Mouse (Mus musculus) heart, embryonic 16.5 days (tissue): ENCODE results near the gene Ddo. TPM values are rescaled to one million over a fixed set of nuclear protein-coding genes. Genes with fewer than 3 reads are reported as not detected.

Experiments used
- ATAC-seq: fragments of 200-750 bp; cut with Nextera tagmentation; replicated peaks from 2 replicates; pipeline ENCODE4 v1.8.0; 2017; ENCODE audit warnings: moderate number of reproducible peaks; ENCODE audit not compliant: insufficient read depth, low FRiP score; ENCODE audit errors: extremely low read depth
- H3K27ac ChIP-seq: fragments of 300-500 bp; sonication (generic); 2 replicates; pipeline ENCODE4 v1.5.1; 2014; ENCODE audit warnings: mild to moderate bottlenecking, low read length, control low read depth, moderate library complexity
- H3K27me3 ChIP-seq: fragments of 300-500 bp; sonication (generic); 2 replicates; pipeline ENCODE4 v1.6.1; 2014; ENCODE audit warnings: low read length, mixed read lengths; ENCODE audit not compliant: control insufficient read depth, insufficient read depth
- H3K36me3 ChIP-seq: fragments of 300-500 bp; sonication (generic); 2 replicates; pipeline ENCODE4 v1.6.1; 2014; ENCODE audit not compliant: control insufficient read depth, insufficient read depth
- H3K4me1 ChIP-seq: fragments of 300-500 bp; sonication (generic); 2 replicates; pipeline ENCODE4 v1.6.1; 2014; ENCODE audit warnings: low read length, mixed read lengths; ENCODE audit not compliant: control insufficient read depth, insufficient read depth
- H3K4me2 ChIP-seq: fragments of 300-500 bp; sonication (generic); 2 replicates; pipeline ENCODE4 v1.6.1; 2014; ENCODE audit warnings: low read depth, mild to moderate bottlenecking, control low read depth, low read length
- H3K4me3 ChIP-seq: fragments of 300-500 bp; sonication (generic); 2 replicates; pipeline ENCODE4 v1.5.1; 2014; ENCODE audit warnings: mild to moderate bottlenecking, control low read depth, low read length
- H3K9ac ChIP-seq: fragments of 300-500 bp; sonication (generic); 2 replicates; pipeline ENCODE4 v1.6.1; 2014; ENCODE audit warnings: low read length, control low read depth
- H3K9me3 ChIP-seq: fragments of 300-500 bp; sonication (generic); replicated peaks from 2 replicates; pipeline ENCODE4 v1.6.1; 2016; ENCODE audit warnings: low read length; ENCODE audit not compliant: control insufficient read depth
- WGBS: fragments of 180-500 bp; shearing (Covaris S2); extraction: QIAGEN DNeasy Blood & Tissue Kit; methylation state at CpG from one replicate; pipeline ENCODE4 v1.1.7; 2014; 5-methylcytosine and 5-hydroxymethylcytosine counted together
- polyA plus RNA-seq: library from polyadenylated mRNA; unstranded; fragments of >200 nt; fragmentation: Nextera tagmentation; extraction: Ambion mirVana; gene quantifications from 2 replicates; pipeline ENCODE4 v1.2.1, GENCODE M21; 2015

The Ddo gene
- polyA plus RNA-seq = 25.0 and 27.3 TPM in 2 replicates

- Histone ChIP-seq H3K27me3 (no peaks in the 10 kb centered on the region), H3K4me2 (peak within 1 kb of the TSS; percentile 55), H3K4me3 (peak within 1 kb of the TSS; percentile 46), H3K27ac (peak within 1 kb of the TSS; percentile 95), H3K9ac (peak within 1 kb of the TSS; percentile 60), H3K36me3 (no peaks in the 10 kb centered on the region), H3K4me1 (0 out of 2 replicates have a peak, but pooled peaks cover 2% of the 10 kb centered on the region), H3K9me3 (no peaks in the 10 kb centered on the region; the same call in none of the 2 replicates)
- ATAC-seq = peak; percentile 95
- WGBS = 26% methylated on average over 8 of the region's 8 CpGs
These were observed at the start of gene Ddo for GRCm38 (mm10) chr10:40629656-40630311. Gene Ddo, plus strand, starts transcription at chr10:40630011.

GRCm38 (mm10) chr10:40583584-40584255, 46.1 kb upstream of the Ddo start:
- Histone ChIP-seq H3K4me1 (no peaks in the 10 kb centered on the region), H3K9me3 (peaks cover 6% of the 10 kb centered on the region), H3K4me2 (no peak overlapping the region), H3K27me3 (no peaks in the 10 kb centered on the region), H3K9ac (no peak overlapping the region), H3K4me3 (no peak overlapping the region), H3K36me3 (no peaks in the 10 kb centered on the region), H3K27ac (no peak overlapping the region)
- 76% methylated on average over 8 of the region's 8 CpGs for WGBS
- ATAC-seq = no peak

- H3K4me3 ChIP-seq = no peak overlapping the region
- no peaks in the 10 kb centered on the region for H3K36me3 ChIP-seq
- WGBS = 56% methylated on average over 7 of the region's 7 CpGs
- no peak overlapping the region for H3K27ac ChIP-seq
- no peaks in the 10 kb centered on the region for H3K27me3 ChIP-seq
- H3K4me2 ChIP-seq = no peak overlapping the region
- H3K4me1 ChIP-seq = no peaks in the 10 kb centered on the region
- H3K9me3 ChIP-seq = no peaks in the 10 kb centered on the region
- H3K9ac ChIP-seq = no peak overlapping the region
- no peak for ATAC-seq
These were observed 37.6 kb upstream of the Ddo start for GRCm38 (mm10) chr10:40592186-40592585.

DNA sequence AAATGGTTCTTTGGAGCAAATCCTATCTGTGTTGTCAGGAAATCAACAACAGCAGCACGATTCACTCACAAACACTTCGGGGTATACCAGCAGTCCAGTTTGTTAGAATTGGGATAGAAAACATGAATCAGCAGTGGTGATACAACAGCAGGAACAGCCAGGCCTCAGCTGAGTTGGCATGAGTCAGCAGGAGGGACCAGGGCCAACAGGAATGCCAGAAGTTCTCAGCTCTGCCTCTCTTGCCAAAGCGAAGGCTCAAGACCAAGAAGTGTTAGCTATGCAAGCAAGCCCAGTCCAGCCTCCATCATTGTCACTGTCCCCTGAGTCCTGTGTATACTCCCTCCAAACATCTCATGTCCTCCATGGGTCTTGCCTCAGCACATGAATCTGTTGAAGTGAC, 32.6 kb upstream of the Ddo start:
- ATAC-seq = no peak
- WGBS = 72% methylated on average over 3 of the region's 3 CpGs

GRCm38 (mm10) chr10:40604706-40605394, 25.0 kb upstream of the Ddo start:
- 60% methylated on average over 6 of the region's 6 CpGs for WGBS
- no peak overlapping the region for H3K4me2 ChIP-seq

More for the DNA sequence above, 32.6 kb upstream of the Ddo start:
- no peak overlapping the region for H3K4me3 ChIP-seq
- no peaks in the 10 kb centered on the region for H3K27me3 ChIP-seq
- H3K27ac ChIP-seq = no peak overlapping the region
- H3K4me2 ChIP-seq = no peak overlapping the region
- H3K9ac ChIP-seq = no peak overlapping the region
- H3K4me1 ChIP-seq = no peaks in the 10 kb centered on the region
- H3K9me3 ChIP-seq = no peaks in the 10 kb centered on the region; the same call in 1 of the 2 replicates
- H3K36me3 ChIP-seq = no peaks in the 10 kb centered on the region

GRCm38 (mm10) chr10:40617973-40618372, 11.8 kb upstream of the Ddo start:
- Histone ChIP-seq H3K4me1 (no peaks in the 10 kb centered on the region), H3K27ac (no peak overlapping the region), H3K9ac (no peak overlapping the region), H3K27me3 (no peaks in the 10 kb centered on the region), H3K36me3 (no peaks in the 10 kb centered on the region), H3K4me3 (no peak overlapping the region), H3K4me2 (no peak overlapping the region), H3K9me3 (no peaks in the 10 kb centered on the region)
- ATAC-seq = no peak

More at GRCm38 (mm10) chr10:40604706-40605394, 25.0 kb upstream of the Ddo start:
- H3K4me1 ChIP-seq = no peaks in the 10 kb centered on the region
- no peak overlapping the region for H3K27ac ChIP-seq
- H3K4me3 ChIP-seq = no peak overlapping the region
- no peak for ATAC-seq
- peaks cover 11% of the 10 kb centered on the region for H3K9me3 ChIP-seq
- no peak overlapping the region for H3K9ac ChIP-seq
- no peaks in the 10 kb centered on the region for H3K27me3 ChIP-seq
- H3K36me3 ChIP-seq = no peaks in the 10 kb centered on the region

GRCm38 (mm10) chr10:40619760-40620159, 10.1 kb upstream of the Ddo start:
- Histone ChIP-seq H3K9me3 (no peaks in the 10 kb centered on the region), H3K27me3 (no peaks in the 10 kb centered on the region), H3K4me1 (no peaks in the 10 kb centered on the region), H3K4me2 (no peak overlapping the region), H3K4me3 (no peak overlapping the region), H3K36me3 (no peaks in the 10 kb centered on the region), H3K9ac (no peak overlapping the region), H3K27ac (no peak overlapping the region)
- WGBS = 85% methylated on average over 1 of the region's 1 CpGs
- no peak for ATAC-seq

GRCm38 (mm10) chr10:40629140-40629539, 671 bp upstream of the Ddo start:
- H3K4me3 ChIP-seq = no peak overlapping the region
- no peaks in the 10 kb centered on the region for H3K36me3 ChIP-seq
- no peak for ATAC-seq
- H3K27ac ChIP-seq = peak overlapping the region; percentile 95
- no peaks in the 10 kb centered on the region for H3K27me3 ChIP-seq
- H3K4me1 ChIP-seq = 0 out of 2 replicates have a peak, but pooled peaks cover 2% of the 10 kb centered on the region
- H3K9me3 ChIP-seq = no peaks in the 10 kb centered on the region; the same call in none of the 2 replicates
- H3K9ac ChIP-seq = peak overlapping the region; percentile 48; the same call in 1 of the 2 replicates
- 78% methylated on average over 7 of the region's 7 CpGs for WGBS
- H3K4me2 ChIP-seq = peak overlapping the region; percentile 55
